Mouse (Mus musculus) MEL (cell line): Measurements from ENCODE around the gene Mfap4. TPM values are rescaled to one million over a fixed set of nuclear protein-coding genes. Genes with fewer than 3 reads are reported as not detected.

ENCODE experiments used
- DNase-seq: peaks from one replicate; pipeline ENCODE4 v3.0.0; 2011; ENCODE audit warnings: low read depth, low spot score
- H3K27ac ChIP-seq: 2 replicates; pipeline ENCODE4 v1.5.1; 2012; ENCODE audit warnings: low read depth, mild to moderate bottlenecking, control low read depth, low read length, moderate library complexity; ENCODE audit not compliant: control insufficient read depth
- H3K27me3 ChIP-seq, 2 experiments: fragments of 150-350 bp in 1 of 2; sonication (generic) in 1 of 2; 2 replicates each; pipeline ENCODE4 v1.6.1; 2012; ENCODE audit warnings: low read length in 2 of 2, mild to moderate bottlenecking in 2 of 2, improper control_type of control experiment in 1 of 2, moderate library complexity in 1 of 2; ENCODE audit not compliant: insufficient read depth in 2 of 2, control insufficient read depth in 1 of 2
- H3K36me3 ChIP-seq, 2 experiments: 2 replicates each; pipeline ENCODE4 v1.6.1; 2012 to 2014; ENCODE audit warnings: low read length in 2 of 2, improper control_type of control experiment in 1 of 2, inconsistent platforms in 1 of 2, mild to moderate bottlenecking in 1 of 2; ENCODE audit not compliant: insufficient read depth in 2 of 2, control insufficient read depth in 1 of 2
- H3K4me1 ChIP-seq, 2 experiments: fragments of 150-350 bp in 1 of 2; sonication (generic) in 1 of 2; 2 replicates each; pipeline ENCODE4 v1.6.1; 2012; ENCODE audit warnings: low read length in 2 of 2, improper control_type of control experiment in 1 of 2, mild to moderate bottlenecking in 1 of 2; ENCODE audit not compliant: insufficient read depth in 2 of 2, control insufficient read depth in 1 of 2
- H3K4me3 ChIP-seq, 2 experiments: fragments of 150-350 bp in 1 of 2; sonication (generic) in 1 of 2; 2 replicates each; pipeline ENCODE4 v1.5.1; 2012; ENCODE audit warnings: low read depth in 2 of 2, low read length in 2 of 2, mild to moderate bottlenecking in 2 of 2, moderate library complexity in 2 of 2, control low read depth in 1 of 2, improper control_type of control experiment in 1 of 2; ENCODE audit not compliant: control insufficient read depth in 1 of 2, insufficient read depth in 1 of 2
- H3K79me2 ChIP-seq: 2 replicates; pipeline ENCODE4 v1.6.1; 2012; ENCODE audit warnings: mild to moderate bottlenecking, low read length, moderate library complexity; ENCODE audit not compliant: control insufficient read depth, poor library complexity, insufficient read depth
- H3K9ac ChIP-seq: 2 replicates; pipeline ENCODE4 v1.6.1; 2012; ENCODE audit warnings: low read depth, mild to moderate bottlenecking, control low read depth, low read length, moderate library complexity; ENCODE audit not compliant: control insufficient read depth, poor library complexity, severe bottlenecking
- H3K9me3 ChIP-seq: fragments of 150-350 bp; sonication (generic); replicated peaks from 2 replicates; pipeline ENCODE4 v1.6.1; 2012; ENCODE audit warnings: mild to moderate bottlenecking, low read length, improper control_type of control experiment, moderate library complexity; ENCODE audit not compliant: insufficient read depth
- BHLHE40 ChIP-seq: IDR thresholded peaks from 2 replicates; pipeline ENCODE4 v1.6.1; 2012; ENCODE audit warnings: low read depth, mild to moderate bottlenecking, inconsistent platforms, low read length, improper control_type of control experiment, borderline replicate concordance
- CHD1 ChIP-seq: IDR thresholded peaks from 2 replicates; pipeline ENCODE4 v1.6.1; 2012; ENCODE audit warnings: low read depth, mild to moderate bottlenecking, inconsistent platforms, low read length, improper control_type of control experiment
- CTCF ChIP-seq, 3 experiments: IDR thresholded peaks in 2 of 3; conservative IDR thresholded peaks in 1 of 3; 2 replicates each; pipeline ENCODE4 v1.5.1; 2011 to 2012; ENCODE audit warnings: low read length in 3 of 3, low read depth in 2 of 3, mild to moderate bottlenecking in 2 of 3, improper control_type of control experiment in 1 of 3, inconsistent platforms in 1 of 3, mixed read lengths in 1 of 3, moderate library complexity in 1 of 3; ENCODE audit not compliant: control insufficient read depth in 1 of 3, insufficient read depth in 1 of 3, poor library complexity in 1 of 3, severe bottlenecking in 1 of 3
- GABPA ChIP-seq: IDR thresholded peaks from 2 replicates; pipeline ENCODE4 v1.6.1; 2012; ENCODE audit warnings: low read depth, mild to moderate bottlenecking, inconsistent platforms, low read length, improper control_type of control experiment, moderate library complexity
- GATA1 ChIP-seq: IDR thresholded peaks from 2 replicates; pipeline ENCODE4 v1.6.1; 2011; ENCODE audit warnings: low read depth, low read length, improper control_type of control experiment
- JUND ChIP-seq: IDR thresholded peaks from 2 replicates; pipeline ENCODE4 v1.6.1; 2011; ENCODE audit warnings: low read depth, mild to moderate bottlenecking, improper control_type of control experiment, low read length
- MAFK ChIP-seq: IDR thresholded peaks from 2 replicates; pipeline ENCODE4 v1.6.1; 2011; ENCODE audit warnings: low read depth, mild to moderate bottlenecking, low read length, improper control_type of control experiment, borderline replicate concordance
- MAX ChIP-seq: IDR thresholded peaks from 2 replicates; pipeline ENCODE4 v1.6.1; 2011; ENCODE audit warnings: low read length, improper control_type of control experiment
- MAZ ChIP-seq: IDR thresholded peaks from 2 replicates; pipeline ENCODE4 v1.6.1; 2012; ENCODE audit warnings: low read depth, mild to moderate bottlenecking, inconsistent platforms, low read length, improper control_type of control experiment
- MEF2A ChIP-seq: IDR thresholded peaks from 2 replicates; pipeline ENCODE4 v1.6.1; 2014; ENCODE audit warnings: low read depth, mild to moderate bottlenecking, inconsistent platforms, low read length, improper control_type of control experiment; ENCODE audit not compliant: poor library complexity, insufficient replicate concordance, severe bottlenecking; ENCODE audit errors: extremely low read depth
- MYB ChIP-seq: IDR thresholded peaks from 2 replicates; pipeline ENCODE4 v1.6.1; 2011; ENCODE audit warnings: mild to moderate bottlenecking, low read depth, low read length, improper control_type of control experiment
- NRF1 ChIP-seq: IDR thresholded peaks from 2 replicates; pipeline ENCODE4 v1.6.1; 2014; ENCODE audit warnings: low read depth, mild to moderate bottlenecking, inconsistent platforms, low read length, improper control_type of control experiment, moderate library complexity; ENCODE audit not compliant: poor library complexity, insufficient read depth, severe bottlenecking
- POLR2AphosphoS5 ChIP-seq: IDR thresholded peaks from 2 replicates; pipeline ENCODE4 v1.6.1; 2012; ENCODE audit warnings: low read depth, borderline replicate concordance, mild to moderate bottlenecking, inconsistent platforms, low read length, moderate library complexity, mixed read lengths
- RAD21 ChIP-seq: IDR thresholded peaks from 2 replicates; pipeline ENCODE4 v1.6.1; 2011; ENCODE audit warnings: mild to moderate bottlenecking, low read depth, low read length, improper control_type of control experiment
- RCOR1 ChIP-seq: IDR thresholded peaks from 2 replicates; pipeline ENCODE4 v1.6.1; 2012; ENCODE audit warnings: low read depth, mild to moderate bottlenecking, inconsistent platforms, low read length, improper control_type of control experiment
- SMC3 ChIP-seq: IDR thresholded peaks from 2 replicates; pipeline ENCODE4 v1.6.1; 2011; ENCODE audit warnings: low read depth, low read length, improper control_type of control experiment
- TAL1 ChIP-seq: IDR thresholded peaks from 2 replicates; pipeline ENCODE4 v1.6.1; 2012; ENCODE audit warnings: mild to moderate bottlenecking, inconsistent platforms, low read length, moderate library complexity, mixed read lengths
- TBP ChIP-seq: IDR thresholded peaks from 2 replicates; pipeline ENCODE4 v1.8.0; 2011; ENCODE audit warnings: low read depth, low read length, improper control_type of control experiment
- TCF12 ChIP-seq: IDR thresholded peaks from 2 replicates; pipeline ENCODE4 v1.6.1; 2014; ENCODE audit warnings: low read depth, mild to moderate bottlenecking, inconsistent platforms, low read length, improper control_type of control experiment, moderate library complexity
- UBTF ChIP-seq: IDR thresholded peaks from 2 replicates; pipeline ENCODE4 v1.6.1; 2012; ENCODE audit warnings: low read depth, mild to moderate bottlenecking, inconsistent platforms, low read length, improper control_type of control experiment, moderate library complexity, borderline replicate concordance; ENCODE audit not compliant: insufficient read depth
- USF1 ChIP-seq: IDR thresholded peaks from 2 replicates; pipeline ENCODE4 v1.6.1; 2014; ENCODE audit warnings: low read depth, mild to moderate bottlenecking, inconsistent platforms, low read length, improper control_type of control experiment, moderate library complexity
- ZC3H11A ChIP-seq: IDR thresholded peaks from 2 replicates; pipeline ENCODE4 v1.6.1; 2012; ENCODE audit warnings: low read depth, mild to moderate bottlenecking, inconsistent platforms, low read length, improper control_type of control experiment
- ZKSCAN1 ChIP-seq: IDR thresholded peaks from 2 replicates; pipeline ENCODE4 v1.6.1; 2012; ENCODE audit warnings: low read depth, mild to moderate bottlenecking, inconsistent platforms, low read length, improper control_type of control experiment, moderate library complexity
- polyA plus RNA-seq, 2 experiments: library from polyadenylated mRNA; stranded (reverse) in 1 of 2; unstranded in 1 of 2; fragments of >175 nt in 1 of 2; fragments of >200 nt in 1 of 2; gene quantifications; 2 replicates each; pipeline versions ENCODE4 v1.2.1 to v1.2.4; 2012; ENCODE audit warnings: low replicate concordance in 2 of 2, low read depth in 1 of 2; ENCODE audit not compliant: insufficient read length in 2 of 2, insufficient read depth in 1 of 2, missing spikeins in 1 of 2
- total RNA-seq: library from RNA; depleted of rRNA; stranded (reverse); fragments of 300-350 nt; gene quantifications from 2 replicates; pipeline ENCODE4 v1.2.3, GENCODE M21; 2012

The Mfap4 gene
- total and polyA plus RNA-seq, 3 experiments = not detected

DNA sequence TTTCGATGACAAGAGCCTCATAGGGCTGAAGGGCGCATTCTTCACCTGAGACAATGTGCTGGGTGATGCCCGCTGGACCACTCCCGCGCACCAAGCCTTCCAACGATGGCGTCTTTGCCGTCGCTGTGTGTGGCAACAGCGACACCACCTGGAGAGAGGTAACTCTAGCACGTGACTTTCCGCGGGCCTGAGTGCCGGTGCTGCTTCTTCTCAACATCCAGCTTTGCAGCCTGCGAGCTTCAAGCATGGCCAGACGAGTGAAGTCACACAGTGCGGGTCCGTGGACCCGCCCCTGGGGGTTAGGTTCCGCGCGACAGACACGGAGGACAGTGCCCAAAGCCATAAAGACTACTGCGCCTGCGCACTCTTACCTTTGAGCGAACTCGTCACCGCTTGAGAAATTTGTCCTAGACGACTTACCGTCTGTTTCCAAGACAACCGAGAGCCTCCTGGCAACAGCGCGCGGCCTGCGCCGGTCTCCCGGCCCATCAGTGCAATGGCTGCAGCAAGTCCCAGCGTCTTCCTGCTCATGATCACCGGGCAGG, 19.6 kb downstream of the Mfap4 start, which contains the start of gene B9d1 (continued):
- TF ChIP-seq NRF1 = peak; percentile 78
- TF ChIP-seq MAZ = no peak
- TF ChIP-seq, all 39 proteins: peak for 20

DNA sequence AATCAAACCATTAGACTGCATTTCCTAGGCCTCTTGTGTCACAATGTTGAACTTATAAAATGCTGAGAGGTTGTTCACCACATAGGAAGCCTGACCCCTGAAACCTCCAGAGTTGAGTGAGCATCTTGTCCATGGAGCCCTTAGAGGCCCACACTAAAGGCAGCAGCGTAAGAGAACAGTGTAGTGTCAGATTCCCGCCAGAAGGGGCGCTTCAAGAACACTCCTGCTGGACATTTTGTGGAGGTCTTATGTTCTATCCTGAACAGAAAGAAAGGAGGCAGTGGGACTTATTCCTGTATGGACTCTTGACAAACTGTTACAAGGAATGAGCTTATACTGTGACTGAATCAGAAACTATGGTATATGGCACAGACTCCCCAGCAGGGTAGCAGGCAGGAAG, 29.7 kb downstream of the Mfap4 start:
- H3K79me2 ChIP-seq = no peaks in the 10 kb centered on the region
- no peak overlapping the region for H3K27ac ChIP-seq
- DNase-seq = peak; percentile 76
- no peak overlapping the region for H3K9ac ChIP-seq
- no peaks in the 10 kb centered on the region for H3K36me3 ChIP-seq
- no peaks in the 10 kb centered on the region for H3K9me3 ChIP-seq
- TF ChIP-seq CTCF (IDR thresholded peaks at IDR 0.05 in 2 of 3, conservative IDR thresholded peaks at IDR 0.05 in 1 of 3; ENCODE audit: control insufficient read depth in 1 of 3, insufficient read depth in 1 of 3, low read depth in 2 of 3, low read length in 3 of 3, poor library complexity in 1 of 3, severe bottlenecking in 1 of 3) = peak; percentile 66 to 72 (median 67)
- no peak for TF ChIP-seq JUND
- peak; percentile 37 for TF ChIP-seq SMC3
- TF ChIP-seq RAD21 = peak; percentile 49
- 0 out of 2 replicates have a peak, but pooled peaks have one; percentile 19 for TF ChIP-seq ZC3H11A
- no peaks in the 10 kb centered on the region for H3K27me3 ChIP-seq
- H3K4me3 ChIP-seq = no peak overlapping the region
- no peaks in the 10 kb centered on the region for H3K4me1 ChIP-seq

DNA sequence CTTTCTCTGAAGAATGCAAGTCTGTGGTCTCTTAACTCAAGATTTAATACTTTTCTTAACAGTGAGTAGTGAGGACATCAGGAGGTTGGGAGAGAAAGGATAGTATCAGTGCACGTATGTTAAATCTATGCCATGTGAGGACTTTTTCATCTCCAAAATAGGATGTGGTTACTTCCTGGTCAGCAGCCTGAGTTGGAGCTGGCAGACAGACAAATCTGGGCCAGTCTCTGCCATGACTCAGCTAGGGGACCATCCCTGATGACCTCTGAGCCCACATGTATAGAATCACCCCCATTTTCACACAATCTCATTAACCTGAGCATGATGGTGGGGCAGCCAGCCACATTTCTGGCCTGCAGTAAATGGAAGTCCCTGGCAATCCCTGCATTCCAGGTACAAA, 32.7 kb downstream of the Mfap4 start:
- DNase-seq = no peak
- Histone ChIP-seq H3K4me3 (no peak overlapping the region), H3K4me1 (no peaks in the 10 kb centered on the region), H3K79me2 (no peaks in the 10 kb centered on the region), H3K36me3 (no peaks in the 10 kb centered on the region), H3K27me3 (no peaks in the 10 kb centered on the region), H3K27ac (no peak overlapping the region), H3K9me3 (no peaks in the 10 kb centered on the region), H3K9ac (no peak overlapping the region)
- TF ChIP-seq MAX (no peak), RAD21 (no peak), ZKSCAN1 (no peak), RCOR1 (no peak), TCF12 (no peak), GABPA (no peak), POLR2AphosphoS5 (no peak), BHLHE40 (no peak), MYB (no peak), TBP (no peak), MAZ (no peak), GATA1 (no peak), USF1 (no peak), MAFK (no peak), TAL1 (no peak), MEF2A (no peak), JUND (no peak), CHD1 (no peak), UBTF (no peak)
